Mouse (Mus musculus) left cerebral cortex, adult 9 months (tissue): ENCODE data around the gene Cubn.

Experiments used
- DNase-seq, 2 experiments: peaks; one replicate each; pipeline ENCODE4 v3.0.0; 2022; ENCODE audit warnings: low spot score in 2 of 2

Gene Cubn

DNA sequence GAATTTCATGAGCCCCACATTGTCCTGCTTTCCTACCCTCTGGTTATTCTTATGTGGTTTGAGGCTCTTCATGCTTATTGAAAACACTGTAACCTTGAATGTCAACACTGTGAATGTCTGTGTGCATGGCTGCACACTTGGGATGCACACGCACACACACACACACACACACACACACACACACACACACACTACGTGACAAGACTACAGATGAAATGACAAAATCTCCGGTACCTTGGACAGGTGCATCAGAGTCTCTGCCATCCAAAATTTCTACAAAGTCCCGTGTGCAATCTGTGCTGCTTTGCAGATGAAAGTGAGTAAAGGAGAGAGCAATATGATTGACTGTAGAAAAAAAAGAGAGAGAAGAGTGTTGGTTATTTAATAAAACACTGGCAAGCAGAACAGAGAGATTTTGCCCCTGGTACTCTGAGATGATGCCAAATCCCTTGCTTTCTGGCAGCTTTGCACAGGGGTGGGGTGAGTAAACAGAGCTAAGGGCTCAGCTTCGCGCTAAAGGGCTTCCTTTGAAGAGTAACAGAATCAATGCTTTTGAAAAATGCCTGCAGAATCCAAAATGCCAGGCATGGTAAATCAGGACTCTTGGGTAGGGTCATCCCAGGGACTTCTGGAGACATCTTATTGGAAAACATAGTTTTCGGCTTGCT, 133.6 kb downstream of the Cubn start:
- DNase-seq, result no peak

DNA sequence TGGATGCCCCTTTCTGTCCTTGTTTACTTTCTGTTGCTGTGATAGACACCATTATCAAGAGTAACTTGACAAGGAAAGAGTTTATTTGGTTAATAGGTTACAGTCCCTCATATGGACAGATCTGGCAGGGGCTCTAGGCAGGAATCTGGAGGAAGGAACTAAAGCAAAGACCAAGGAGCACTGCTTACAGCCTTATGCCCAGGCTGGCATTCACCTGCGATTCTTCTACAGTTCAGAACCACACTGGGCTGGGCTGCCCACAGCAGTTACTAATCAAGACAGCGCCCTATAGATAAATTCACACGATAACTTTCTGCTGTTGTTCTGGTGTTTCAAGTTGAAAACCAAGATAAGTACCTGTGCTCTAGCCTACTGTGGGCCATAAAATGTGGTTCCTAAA, 138.8 kb downstream of the Cubn start:
- no peak for DNase-seq

DNA sequence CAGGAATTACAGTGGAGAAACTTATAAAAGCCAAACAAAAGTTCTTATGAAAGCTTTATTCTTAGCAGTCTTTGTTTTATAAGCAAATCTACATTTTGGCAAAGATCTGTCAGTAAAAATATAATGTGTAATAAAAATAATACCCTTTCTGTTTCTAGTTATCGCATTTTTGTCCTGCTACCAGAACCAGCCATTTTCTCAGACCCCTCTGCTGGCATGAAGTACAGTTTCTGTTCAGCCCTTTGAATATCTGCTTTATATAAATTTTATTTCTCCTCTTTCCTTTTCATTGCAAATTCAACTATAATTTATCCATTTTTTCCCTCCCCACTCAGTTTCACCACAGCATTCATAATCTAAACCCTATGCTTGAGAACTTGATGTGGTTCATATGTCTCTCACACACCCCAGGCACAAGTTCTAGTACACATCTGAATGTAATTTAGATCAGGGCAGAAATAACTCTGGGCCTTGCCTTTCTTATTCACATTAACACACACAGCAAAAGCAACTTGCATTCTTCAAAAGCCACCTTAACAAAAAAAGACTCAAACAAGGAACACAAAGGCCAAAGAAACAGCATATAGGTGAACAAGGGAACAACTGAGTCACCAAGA, 139.4 kb downstream of the Cubn start:
- no peak for DNase-seq

DNA sequence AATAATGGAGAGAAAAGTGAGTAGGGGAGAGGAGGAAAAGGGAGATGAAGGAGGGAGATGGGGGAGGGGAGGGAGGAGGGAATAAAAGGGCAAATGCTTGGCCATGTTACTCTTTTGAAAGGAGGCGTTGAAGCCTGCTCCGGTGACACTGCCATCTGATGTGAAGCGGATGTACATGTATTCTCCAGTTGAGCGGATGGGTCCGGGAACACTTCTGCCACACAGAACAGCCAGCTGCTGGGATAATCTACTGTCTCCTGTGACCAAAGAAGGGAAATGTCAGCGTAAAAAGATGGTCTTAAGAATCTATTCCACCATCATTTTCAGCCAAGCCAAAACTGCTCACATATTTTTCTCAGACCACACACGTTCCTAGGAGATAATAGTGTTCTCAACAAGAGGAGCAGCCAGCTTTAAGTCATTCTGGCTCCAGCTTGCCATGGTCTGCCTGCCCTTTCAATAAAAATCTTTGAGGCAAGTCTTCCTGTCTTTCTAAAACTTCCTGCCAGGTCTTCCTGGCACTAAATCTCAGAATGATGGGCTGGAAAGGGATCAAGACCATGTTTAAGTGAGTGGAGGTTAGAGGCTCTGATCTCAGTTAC, 149.2 kb downstream of the Cubn start:
- no peak for DNase-seq

DNA sequence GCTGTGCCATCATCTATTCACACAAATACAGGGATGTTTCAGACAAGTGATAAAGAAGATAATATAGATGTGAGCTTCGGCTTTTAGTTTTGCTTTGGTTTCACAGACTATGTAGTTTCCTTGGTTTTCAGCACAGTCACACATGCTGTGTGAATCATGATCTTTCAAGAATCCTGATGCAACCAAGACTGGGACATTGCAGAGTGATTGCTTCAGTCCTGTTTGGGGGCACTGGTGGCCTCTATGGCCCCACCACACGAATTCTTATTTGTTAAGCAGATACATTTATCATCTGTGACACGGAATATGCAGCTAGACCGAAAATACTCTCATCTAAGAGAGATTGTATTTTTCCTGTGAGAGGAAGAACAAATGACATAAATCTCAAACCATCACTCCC, 156.2 kb downstream of the Cubn start:
- no peak for DNase-seq

DNA sequence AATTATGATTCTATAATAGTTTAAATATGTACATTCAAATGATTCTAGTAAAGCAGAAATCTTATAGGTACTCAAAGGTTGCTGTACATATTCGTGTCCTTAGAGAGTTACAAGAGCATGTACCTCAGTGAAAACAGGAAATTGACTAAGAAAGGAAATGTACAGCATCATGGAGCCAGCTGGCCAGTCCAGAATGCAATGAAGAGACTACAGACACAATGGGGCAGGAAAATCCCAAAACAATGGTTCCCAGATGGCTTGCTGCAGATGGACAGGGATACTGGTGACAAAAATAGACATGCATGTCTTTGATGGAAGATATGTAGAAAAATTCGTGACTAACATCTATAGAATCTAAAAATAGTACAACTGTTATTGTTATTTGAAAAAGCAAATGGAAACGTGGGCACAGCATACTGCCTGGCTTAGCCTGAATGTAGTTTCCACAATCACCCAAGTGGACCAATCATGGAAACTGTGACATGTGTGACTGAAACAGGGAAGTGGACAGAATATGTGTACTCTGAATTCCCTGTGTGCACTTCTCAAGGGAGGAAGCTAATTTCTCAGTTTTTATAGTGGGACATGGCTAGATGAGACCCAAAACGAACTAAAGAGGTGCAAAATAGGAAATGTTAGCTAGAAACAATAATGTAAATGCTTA, 161.7 kb downstream of the Cubn start:
- peak in 1 of 2 experiments; percentile 4 for DNase-seq

DNA sequence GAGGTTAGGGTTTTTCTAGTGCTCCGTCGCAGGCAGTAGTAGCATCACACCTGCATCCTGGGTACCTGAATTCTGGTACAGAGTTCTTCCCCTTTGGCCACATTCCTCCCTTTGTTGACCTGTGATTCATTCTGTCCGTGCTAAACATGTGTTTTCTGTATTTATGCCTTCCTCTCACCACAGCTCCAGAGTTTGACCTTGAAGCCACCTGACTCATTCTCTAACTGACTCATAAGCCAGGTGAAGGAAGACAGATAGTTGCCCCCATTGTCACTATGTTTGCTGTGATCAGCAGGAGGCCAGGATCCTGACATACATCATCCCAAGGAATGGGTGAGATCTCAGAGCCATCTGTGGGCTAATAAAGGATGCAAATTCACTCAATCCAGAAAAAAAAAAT, 188.2 kb downstream of the Cubn start:
- no peak for DNase-seq

DNA sequence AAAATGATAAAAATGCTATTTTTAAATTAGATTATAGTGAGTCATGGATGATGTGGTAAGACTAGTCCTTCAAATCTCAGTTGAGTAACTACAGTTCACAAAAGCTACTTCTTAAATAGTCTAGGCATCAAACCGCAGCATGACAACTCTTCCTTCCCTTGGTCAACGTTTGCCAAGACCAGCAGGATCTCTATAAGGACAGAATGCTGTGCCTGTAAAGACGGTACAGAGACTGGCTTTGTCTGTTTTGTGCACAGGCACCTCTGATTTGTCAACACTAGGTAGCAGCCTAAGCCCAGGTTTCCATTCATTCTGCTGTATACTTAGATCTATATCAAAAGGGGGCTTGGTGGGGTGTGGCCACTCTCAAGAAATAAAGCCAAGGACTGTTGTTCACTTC, 192.6 kb downstream of the Cubn start:
- DNase-seq, result no peak

DNA sequence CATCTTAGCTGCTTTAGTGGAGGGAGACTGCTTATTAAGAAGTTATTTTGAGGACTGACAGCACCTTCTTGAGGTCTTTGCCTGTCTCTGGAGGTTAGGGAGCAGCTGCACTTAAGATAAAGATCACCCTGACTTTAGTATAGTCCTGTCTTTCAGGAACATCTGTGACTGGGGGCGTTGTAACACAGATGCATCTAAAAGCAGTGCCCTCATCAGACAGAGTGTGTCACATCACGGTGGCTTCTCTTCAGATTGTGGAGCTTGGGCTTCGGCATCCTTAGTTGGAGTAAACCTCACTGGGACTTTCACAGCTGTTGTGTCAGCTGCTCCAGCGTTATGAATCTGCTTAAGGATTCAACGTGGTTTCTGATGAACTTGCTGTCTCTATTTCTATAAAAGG, 193.9 kb downstream of the Cubn start:
- peak in 1 of 2 experiments; percentile 5 for DNase-seq

DNA sequence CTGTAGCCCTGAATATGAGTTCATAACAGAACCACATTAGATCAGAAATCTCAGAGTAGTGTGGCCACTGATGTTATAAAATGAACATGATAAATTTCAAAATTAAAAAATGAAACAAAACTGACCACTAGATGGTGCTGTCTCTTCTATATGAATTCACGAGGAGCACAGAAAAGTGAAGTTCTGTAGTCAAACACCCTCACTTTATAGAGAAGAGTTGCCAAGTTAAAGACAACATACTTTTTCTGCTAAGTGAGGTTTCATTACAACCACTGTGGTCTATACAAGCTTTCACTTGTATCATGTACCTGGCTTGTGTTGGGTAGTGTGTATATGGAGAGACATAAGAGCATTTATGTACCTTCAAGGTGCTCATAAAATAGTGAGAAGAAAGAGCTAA, 201.0 kb downstream of the Cubn start:
- no peak for DNase-seq

DNA sequence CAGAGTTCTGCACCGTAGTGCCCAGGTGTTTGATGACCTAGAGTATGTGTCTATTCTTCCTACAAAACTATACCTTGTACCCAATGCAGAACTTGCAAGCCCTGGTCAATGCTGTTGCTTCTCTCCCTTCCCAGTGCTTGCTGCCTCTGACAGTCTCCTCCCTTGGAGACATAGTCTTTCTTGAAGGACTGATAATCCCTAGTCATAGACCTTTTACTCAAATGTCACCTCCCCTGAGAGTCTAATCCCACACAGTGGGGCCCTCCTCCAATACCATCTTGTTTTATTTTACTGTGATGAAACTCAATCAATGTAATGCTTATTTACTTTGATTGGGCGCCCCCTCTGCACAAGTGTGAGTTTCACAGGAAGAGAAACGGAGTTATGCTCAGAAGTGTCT, 201.5 kb downstream of the Cubn start:
- no peak for DNase-seq

DNA sequence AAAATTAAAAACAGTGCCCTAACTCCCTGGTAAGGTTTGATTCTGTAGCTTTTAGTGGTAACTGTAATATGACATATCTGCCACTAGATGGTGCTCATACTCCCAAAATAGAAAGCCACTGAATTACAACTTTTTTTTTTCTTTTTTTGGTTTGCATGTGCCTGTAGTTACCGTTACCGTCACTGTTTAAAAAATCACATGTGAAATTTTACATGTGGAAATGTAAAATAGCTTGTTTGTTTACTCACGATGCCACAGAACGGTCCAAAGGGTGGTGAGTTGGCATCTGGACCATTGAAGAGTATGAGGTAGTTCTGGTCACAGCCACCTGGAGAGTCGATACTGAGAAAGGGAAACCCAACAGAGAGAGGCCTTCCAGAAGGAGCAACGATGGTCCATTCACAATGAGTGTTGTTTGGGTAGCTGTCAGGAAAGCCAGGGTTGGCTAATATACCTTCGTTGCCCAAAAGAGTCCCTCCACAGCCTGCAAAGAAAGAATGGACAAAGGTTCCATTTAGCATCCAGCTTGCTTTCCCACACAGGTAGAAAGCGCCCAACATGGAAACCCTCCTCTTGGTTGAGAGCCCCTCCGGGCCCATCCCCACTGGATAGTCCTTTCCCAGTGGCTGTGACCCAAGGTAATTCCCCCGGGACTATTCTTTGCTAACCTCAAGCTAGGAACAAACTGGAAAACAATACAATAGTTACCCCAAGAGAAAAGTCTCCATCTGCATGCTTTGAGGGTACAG, 213.3 kb downstream of the Cubn start:
- no peak for DNase-seq

DNA sequence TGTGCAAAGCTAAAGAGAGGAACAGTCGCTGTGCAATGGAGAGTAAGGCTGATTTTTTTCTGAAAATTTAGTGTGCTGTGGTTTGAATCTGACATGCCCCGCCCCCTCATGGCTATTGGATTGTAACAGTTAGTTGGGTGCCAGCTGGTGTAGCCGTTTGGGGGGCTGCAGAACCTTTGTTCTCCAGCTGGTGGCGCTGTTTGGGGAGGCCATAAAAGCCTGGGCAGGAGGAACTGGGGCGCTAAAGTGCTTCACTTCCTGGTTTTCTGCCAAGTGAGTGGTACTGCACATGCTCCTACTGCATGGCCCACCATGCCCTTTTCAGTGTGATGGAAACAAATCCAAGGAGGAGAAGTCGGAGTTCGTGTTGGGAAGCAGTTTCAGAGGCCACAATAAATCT, 215.7 kb downstream of the Cubn start:
- no peak for DNase-seq

DNA sequence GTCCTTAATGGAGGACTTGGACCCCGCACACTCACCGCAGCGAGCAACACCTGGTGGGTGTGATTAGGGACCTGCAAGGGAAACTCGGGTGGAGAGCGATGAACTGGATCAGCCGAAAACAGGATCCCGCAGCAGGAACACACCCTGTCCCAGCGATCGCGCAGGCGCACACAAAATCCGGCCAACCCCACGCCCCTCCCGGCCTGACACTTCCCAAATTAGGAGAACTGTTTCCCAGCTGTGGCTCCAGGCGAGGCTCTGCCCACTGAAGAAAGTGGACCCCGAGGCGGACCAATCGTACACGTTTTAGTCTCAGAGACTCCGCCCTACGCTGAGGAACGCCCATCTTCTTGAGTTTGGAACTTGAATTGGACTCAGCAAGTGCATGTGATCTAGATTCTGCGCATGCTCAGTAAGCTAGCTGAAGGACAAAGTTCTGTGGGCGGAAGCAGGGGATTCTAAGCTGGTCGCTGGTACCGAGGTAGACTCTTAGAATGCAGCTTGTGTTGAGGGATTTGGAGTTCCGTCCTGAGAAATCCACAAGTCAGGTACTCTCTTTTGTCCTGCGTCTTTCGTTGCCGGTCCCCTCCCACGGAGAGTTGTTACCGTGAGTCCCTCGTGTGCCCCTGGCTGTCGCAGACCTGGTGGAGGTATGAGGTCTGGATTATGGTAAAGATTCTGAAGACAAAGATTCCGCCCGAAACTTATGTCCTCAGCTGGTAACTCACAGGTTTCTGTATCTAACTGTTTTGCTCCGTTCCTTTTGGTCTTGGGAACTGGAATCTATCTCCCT, 220.3 kb downstream of the Cubn start, which contains the start of gene Rsu1:
Gene Rsu1 (minus strand): TSS at position 251 of the 793 bp plus-strand sequence.
- DNase-seq, result peak; percentile 99

DNA sequence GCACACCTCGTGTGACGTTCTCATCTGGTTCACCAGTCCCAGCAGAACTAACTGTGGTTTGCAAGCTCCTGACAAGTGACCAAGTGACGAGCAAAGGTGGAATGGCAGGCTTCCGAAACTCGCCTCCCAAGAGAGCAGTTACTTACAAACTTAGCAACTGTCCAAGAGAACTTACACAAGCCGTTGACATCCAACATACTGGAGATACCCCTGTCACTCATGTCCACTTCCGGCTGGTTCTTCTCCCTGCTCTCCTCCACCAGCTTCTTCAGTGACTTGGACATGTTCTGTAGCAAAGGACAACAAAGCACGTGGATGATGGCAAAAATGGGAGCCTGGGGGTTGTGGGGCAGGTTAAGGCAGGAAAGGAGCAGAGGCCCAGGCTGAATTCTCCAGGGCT, 220.9 kb downstream of the Cubn start:
- no peak for DNase-seq

DNA sequence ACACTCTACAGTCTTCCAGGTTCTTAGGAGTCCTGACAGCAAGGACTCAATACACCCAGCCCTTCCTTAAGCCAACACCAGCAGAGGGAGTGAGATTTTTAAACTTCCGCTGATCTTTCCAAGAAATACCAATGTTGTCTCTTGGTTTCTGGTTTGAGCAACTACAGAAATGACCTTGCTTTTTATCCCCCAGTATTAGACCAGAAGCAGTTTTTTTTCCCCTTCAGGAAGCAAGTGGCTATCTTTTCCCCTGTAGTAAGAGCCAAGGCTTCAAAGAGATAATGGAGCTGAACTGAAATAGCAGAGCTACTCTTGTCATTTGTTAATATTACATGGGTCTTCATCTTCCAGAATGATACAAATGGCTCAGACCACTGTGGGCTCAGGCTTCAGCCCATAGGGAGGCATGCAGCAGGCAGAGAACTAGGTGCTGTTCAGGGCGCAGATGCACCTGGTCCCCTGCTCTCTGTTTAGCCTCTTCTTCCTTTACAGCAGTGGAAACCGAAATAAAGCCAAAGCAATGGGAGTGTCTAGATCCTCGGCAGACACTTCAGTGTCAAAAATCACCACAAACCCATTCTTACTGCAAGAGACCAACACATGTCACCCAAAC, 222.8 kb downstream of the Cubn start:
- no peak for DNase-seq

DNA sequence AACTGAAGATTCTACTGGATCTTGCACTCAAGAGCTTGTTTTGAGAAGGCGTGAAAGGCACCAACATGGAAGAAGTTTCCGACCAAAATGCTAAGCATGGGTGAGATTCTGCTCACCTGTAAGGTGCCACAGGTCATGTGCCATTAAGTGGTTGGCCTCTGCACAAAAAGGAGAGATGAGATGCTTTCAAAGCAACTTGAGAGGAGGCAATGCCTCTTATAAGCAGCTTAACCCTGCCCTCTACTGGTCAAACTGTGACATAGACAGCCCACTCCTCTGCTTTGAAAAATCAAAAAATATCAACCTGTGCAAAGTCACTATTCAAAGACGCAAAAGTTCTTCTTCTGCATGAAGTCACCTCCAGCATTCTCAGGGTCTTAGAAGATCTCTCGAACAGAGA, 226.7 kb downstream of the Cubn start:
- peak in 1 of 2 experiments; percentile 29 for DNase-seq

DNA sequence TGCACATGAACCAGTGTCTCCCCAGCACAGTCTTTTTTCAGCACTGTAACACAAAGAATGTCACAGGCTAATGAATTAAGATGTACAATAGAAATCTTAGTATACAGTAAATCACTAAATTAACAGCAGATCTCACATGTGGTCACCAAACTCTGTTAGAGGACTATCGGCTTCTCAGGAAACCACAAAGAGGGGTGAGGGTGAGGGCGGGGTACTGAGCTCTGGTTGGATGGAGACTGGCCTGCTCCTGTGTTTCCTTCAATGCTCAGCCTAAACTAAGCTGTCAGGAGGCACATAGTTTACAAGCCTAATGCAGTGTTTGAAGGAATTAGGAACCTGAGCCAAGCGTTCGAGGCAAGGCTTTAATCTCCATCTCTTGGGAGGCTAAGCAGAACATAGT, 228.5 kb downstream of the Cubn start:
- DNase-seq, result no peak

DNA sequence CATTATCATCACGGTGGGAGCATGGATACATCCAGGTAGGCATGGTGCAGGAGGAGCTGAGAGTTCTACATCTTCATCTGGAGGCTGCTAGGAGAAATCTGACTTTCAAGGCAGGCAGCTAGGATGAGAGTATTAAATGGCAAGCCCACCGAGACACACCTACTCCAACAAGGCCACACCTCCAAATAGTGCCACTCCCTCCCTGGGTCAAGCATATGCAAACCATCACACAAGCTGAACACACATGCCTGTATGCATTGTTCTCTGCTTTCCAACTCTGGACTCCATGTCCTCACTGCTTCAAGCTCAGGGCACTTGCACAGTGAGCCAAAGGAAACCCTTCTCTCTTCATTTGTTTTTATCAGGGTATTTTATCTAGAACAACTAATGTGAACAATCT, 233.0 kb downstream of the Cubn start:
- no peak for DNase-seq

DNA sequence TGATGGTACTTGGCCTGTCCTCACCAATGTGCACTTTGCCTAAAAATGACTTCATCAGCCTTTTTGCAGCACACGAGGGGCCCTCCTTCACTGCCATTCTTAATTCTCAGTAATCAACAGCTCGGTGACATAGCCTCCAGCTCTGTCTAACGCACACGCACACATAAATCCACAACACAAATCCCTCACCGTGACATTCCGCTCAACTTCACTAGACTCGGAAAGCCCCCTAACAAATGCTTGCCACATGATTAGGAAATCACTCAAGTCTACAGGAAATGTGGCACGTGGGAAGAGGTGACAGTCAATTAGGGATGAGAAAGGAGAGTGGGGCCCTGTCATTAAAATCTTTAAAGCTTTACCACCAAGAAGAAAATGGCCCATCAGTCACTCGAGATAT, 250.9 kb downstream of the Cubn start:
- no peak for DNase-seq
